Mouse (Mus musculus) spleen, adult 12 weeks (tissue): ENCODE measurements around the gene 2210408I21Rik.
"Not testable (repeated sequence)": the region's sequence is repeated elsewhere in the genome, so short reads cannot be mapped to it uniquely, and the experiment has no call there.

Experiments used
- DNase-seq: peaks from one replicate; pipeline ENCODE4 v3.0.0; 2022; ENCODE audit warnings: low spot score

Gene 2210408I21Rik

DNA sequence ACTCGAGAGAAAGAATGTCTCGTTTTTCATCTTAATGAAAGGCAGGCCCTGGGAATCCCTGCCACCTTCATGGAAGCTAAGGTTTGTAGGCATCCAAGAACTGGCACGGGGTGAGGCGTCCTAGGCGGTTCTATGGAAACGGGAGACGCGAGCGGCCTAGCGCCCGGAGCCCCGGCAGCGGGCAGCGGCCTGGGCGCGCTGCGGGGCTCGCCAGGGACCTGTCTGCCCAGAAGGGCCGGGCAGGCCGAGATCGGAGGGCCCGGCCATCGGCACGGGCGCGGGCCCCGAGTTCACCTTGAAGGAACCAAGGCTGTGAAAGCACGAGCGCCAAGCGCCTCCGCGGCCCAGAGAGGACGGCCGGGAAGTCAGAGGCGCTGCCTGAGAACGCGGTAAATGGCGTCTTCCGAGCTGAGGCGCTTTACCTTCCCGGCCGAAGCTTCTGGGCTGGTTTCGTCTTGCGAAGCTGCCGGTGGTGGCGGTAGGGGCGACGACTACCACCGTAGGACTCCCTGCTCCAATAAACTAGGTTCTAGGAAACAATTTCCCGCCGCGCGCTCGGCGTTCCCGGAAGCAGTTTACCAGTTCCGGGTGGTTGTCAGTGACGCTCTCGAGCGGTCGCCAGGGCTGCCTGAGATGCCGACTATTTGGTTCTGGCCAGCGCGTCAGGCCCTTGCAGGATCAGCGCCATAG, at the start of gene 2210408I21Rik, which contains the start of gene Slf1:
2210408I21Rik (plus strand) TSS at position 610 of the 690 bp plus-strand sequence.
Slf1 (minus strand) TSS at position 543 of the 690 bp plus-strand sequence.
- peak; percentile 74 for DNase-seq

DNA sequence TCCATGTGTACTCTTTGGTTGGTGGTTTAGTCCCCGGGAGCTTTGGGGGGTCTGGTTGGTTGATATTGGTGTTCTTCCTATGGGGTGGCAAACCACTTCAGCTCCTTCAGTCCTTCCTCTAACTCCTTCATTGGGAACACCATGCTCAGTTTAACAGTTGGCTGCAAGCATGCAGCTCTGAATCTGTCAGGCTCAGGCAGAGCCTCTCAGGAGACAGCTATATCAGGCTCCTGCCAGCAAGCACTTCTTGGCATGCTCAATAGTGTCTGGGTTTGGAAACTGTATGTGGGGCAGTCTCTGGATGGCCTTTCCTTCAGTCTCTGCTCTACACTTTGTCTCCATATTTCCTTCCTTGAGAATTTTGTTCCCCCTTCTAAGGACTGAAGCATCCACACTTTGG, 42.5 kb upstream of the 2210408I21Rik start:
- DNase-seq: not testable (repeated sequence)

- no peak for DNase-seq
These were observed 27.6 kb upstream of the 2210408I21Rik start for GRCm38 (mm10) chr13:77107734-77108133.

GRCm38 (mm10) chr13:77118695-77119094, 16.6 kb upstream of the 2210408I21Rik start:
- no peak for DNase-seq

DNA sequence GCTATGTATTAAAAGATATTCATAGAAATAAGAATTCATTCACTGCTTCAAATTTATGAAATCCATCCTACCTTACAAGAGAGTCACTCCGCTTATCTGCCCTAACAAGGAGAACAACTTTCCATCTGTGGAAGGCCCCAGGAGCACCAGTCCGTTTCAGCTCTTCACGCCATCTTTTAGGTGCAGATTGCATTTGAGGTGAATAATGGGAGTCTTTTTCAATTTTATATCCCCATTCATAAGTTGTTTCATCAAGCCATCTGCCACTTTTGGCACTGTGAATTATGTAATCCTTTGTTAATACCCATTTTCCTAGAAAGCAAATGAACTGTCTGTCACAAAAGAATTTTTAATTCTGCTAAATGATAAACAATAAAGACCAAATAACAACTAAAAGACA, 10.2 kb upstream of the 2210408I21Rik start:
- no peak for DNase-seq

DNA sequence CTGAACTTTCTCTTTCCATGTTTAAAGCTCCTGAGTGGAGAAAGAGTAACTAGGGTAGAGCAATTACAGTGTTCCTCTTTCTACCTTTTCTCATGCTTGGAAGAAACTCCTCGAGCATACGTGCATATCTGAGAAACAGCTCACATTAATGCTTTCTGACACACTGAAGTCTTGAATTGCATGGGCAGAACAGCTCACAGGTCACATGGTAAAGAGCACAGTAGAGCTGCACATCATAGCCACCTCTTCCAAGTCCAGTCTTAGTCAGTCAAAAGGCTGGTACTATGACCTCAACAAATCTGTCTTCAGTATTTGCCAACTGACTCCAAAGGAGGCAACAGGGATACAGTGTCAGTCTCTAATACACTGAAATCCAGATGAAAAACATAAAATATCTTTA, 7.1 kb upstream of the 2210408I21Rik start:
- DNase-seq: no peak

- DNase-seq: no peak
These were observed 4.2 kb upstream of the 2210408I21Rik start for GRCm38 (mm10) chr13:77131132-77131531.

DNA sequence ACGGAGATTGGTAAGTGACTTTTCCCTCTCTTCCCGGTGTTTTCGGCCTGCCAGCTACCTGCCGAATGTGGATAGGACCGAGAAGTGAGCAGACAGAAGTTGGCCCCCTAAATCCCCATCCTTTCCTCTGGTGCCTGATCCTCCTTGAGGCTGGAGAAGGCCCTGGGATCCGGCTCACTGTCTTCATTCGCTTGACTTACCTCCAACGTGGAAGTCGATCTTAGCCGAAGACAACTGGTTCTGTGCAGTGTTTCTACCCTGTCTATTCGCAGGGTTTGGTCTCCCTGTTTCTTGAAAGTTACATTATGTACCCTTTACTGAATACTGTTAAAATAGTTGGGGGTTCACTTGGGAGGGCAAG, 261 bp downstream of the 2210408I21Rik start:
- no peak for DNase-seq

- no peak for DNase-seq
These were observed 5.5 kb downstream of the 2210408I21Rik start for GRCm38 (mm10) chr13:77140890-77141289.

GRCm38 (mm10) chr13:77177931-77178330, 42.6 kb downstream of the 2210408I21Rik start:
- DNase-seq: no peak

- no peak for DNase-seq
These were observed 55.3 kb downstream of the 2210408I21Rik start for GRCm38 (mm10) chr13:77190606-77191005.

- no peak for DNase-seq
These were observed 56.9 kb downstream of the 2210408I21Rik start for GRCm38 (mm10) chr13:77192201-77192600.

- DNase-seq: no peak
These were observed 73.6 kb downstream of the 2210408I21Rik start for GRCm38 (mm10) chr13:77208764-77209418.

- no peak for DNase-seq
These were observed 77.9 kb downstream of the 2210408I21Rik start for GRCm38 (mm10) chr13:77213196-77213595.

DNA sequence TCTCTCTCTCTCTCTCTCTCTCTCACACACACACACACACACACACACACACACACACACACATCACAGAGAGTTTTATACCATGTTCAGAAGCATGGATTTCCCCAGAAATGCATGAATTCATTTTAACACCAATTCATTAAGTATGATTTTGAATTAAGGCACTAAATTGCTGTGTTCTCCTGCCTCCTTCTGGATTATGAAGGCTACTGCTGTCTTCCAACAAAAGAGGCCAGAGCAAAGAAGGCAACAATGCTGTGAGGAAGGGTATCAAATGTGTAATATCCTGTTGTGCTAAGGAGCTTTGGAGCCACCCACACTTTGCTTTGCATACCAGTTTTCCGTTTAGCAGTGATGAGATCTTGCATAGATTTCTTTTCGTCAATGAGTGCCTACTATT, 80.1 kb downstream of the 2210408I21Rik start:
- no peak for DNase-seq

GRCm38 (mm10) chr13:77217672-77218280, 82.4 kb downstream of the 2210408I21Rik start:
- no peak for DNase-seq

DNA sequence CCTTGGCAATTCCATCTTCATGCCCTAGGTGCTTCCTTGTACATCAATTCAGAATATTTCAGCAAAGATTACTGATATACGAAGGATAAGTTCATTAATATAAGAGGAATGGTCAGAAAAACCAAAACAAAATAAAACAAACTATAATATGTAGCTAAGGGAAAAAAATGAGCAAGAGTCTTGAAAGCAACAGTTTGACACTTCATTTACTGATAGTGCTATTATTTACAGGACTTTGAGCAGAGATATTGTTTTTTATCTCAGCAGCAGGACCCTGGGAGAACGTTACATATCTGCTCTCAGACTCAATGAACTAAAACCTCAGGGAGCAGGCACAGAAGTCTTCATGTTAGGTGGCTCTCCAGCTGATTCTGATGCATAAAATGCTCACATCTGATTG, 85.7 kb downstream of the 2210408I21Rik start:
- DNase-seq: no peak

GRCm38 (mm10) chr13:77256541-77256940, 121.2 kb downstream of the 2210408I21Rik start:
- no peak for DNase-seq

- no peak for DNase-seq
These were observed 127.5 kb downstream of the 2210408I21Rik start for GRCm38 (mm10) chr13:77262715-77263338.

- DNase-seq: no peak
These were observed 128.2 kb downstream of the 2210408I21Rik start for GRCm38 (mm10) chr13:77263400-77264179.

- no peak for DNase-seq
These were observed 129.1 kb downstream of the 2210408I21Rik start for GRCm38 (mm10) chr13:77264481-77264880.
